Mouse (Mus musculus) neural tube, embryonic 12.5 days (tissue): ENCODE results near the gene Grhl1. TPM values are rescaled to one million over a fixed set of nuclear protein-coding genes. Genes with fewer than 3 reads are reported as not detected.

Experiments used
- ATAC-seq: fragments of 200-750 bp; cut with Nextera tagmentation; 2 replicates; pipeline ENCODE4 v1.8.0; 2017; ENCODE audit warnings: low read depth, mild to moderate bottlenecking, moderate TSS enrichment, moderate library complexity; ENCODE audit not compliant: low FRiP score
- H3K27ac ChIP-seq: fragments of 300-500 bp; sonication (generic); 2 replicates; pipeline ENCODE4 v1.5.1; 2016
- H3K27me3 ChIP-seq: fragments of 300-500 bp; sonication (generic); replicated peaks from 2 replicates; pipeline ENCODE4 v1.6.1; 2016; ENCODE audit warnings: mild to moderate bottlenecking
- H3K36me3 ChIP-seq: fragments of 300-500 bp; sonication (generic); 2 replicates; pipeline ENCODE4 v1.6.1; 2016; ENCODE audit warnings: mild to moderate bottlenecking
- H3K4me1 ChIP-seq: fragments of 300-500 bp; sonication (generic); 2 replicates; pipeline ENCODE4 v1.6.1; 2016
- H3K4me2 ChIP-seq: fragments of 300-500 bp; sonication (generic); replicated peaks from 2 replicates; pipeline ENCODE4 v1.6.1; 2016; ENCODE audit warnings: mild to moderate bottlenecking
- H3K4me3 ChIP-seq: fragments of 300-500 bp; sonication (generic); 2 replicates; pipeline ENCODE4 v1.5.1; 2016
- H3K9ac ChIP-seq: fragments of 300-500 bp; sonication (generic); 2 replicates; pipeline ENCODE4 v1.6.1; 2016; ENCODE audit warnings: mild to moderate bottlenecking
- H3K9me3 ChIP-seq: fragments of 300-500 bp; sonication (generic); 2 replicates; pipeline ENCODE4 v1.6.1; 2016; ENCODE audit warnings: mild to moderate bottlenecking
- WGBS: fragments of 180-500 bp; shearing (Covaris S2); methylation state at CpG from one replicate; pipeline ENCODE4 v1.1.7; 2016; 5-methylcytosine and 5-hydroxymethylcytosine counted together
- polyA plus RNA-seq: library from polyadenylated mRNA; unstranded; fragments of >200 nt; fragmentation: Nextera tagmentation; extraction: Ambion mirVana; gene quantifications from 2 replicates; pipeline ENCODE4 v1.2.1, GENCODE M21; 2016

The Grhl1 gene
- polyA plus RNA-seq, 1 experiment from 2014 or later = 0.55 TPM

DNA sequence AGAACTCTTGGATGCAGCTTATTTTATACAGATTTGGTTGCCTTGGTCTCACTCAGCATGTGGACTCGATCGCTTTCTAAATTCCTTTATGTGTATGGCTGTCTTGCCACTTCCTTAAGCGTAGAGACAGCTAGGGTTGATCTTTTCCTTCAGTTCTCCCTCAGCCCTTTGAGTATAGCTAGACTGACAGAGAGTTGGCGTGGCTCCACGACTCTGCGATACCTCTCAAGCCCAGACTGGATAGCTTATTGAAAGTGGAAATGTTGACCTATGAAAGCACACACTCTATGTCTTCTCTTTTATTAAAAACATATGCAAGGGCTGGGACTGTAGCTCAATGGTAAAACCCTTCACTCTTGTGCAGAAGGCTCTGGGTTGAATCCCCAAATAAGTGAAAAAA is 25.3 kb downstream of the Grhl1 start:
- Histone ChIP-seq H3K9ac (no peak overlapping the region), H3K4me1 (peaks cover 7% of the 10 kb centered on the region; the same call in 1 of the 2 replicates), H3K9me3 (no peaks in the 10 kb centered on the region), H3K27ac (no peak overlapping the region), H3K36me3 (no peaks in the 10 kb centered on the region), H3K4me3 (no peak overlapping the region), H3K4me2 (no peak overlapping the region), H3K27me3 (no peaks in the 10 kb centered on the region)
- WGBS = 87% methylated on average over 6 of the region's 6 CpGs
- ATAC-seq = no peak

- no peak overlapping the region for H3K4me3 ChIP-seq
- H3K4me2 ChIP-seq = no peak overlapping the region
- H3K9me3 ChIP-seq = no peaks in the 10 kb centered on the region
- no peaks in the 10 kb centered on the region for H3K4me1 ChIP-seq
- WGBS = 74% methylated on average over 8 of the region's 8 CpGs
- H3K27me3 ChIP-seq = no peaks in the 10 kb centered on the region
- no peaks in the 10 kb centered on the region for H3K36me3 ChIP-seq
- no peak overlapping the region for H3K27ac ChIP-seq
- H3K9ac ChIP-seq = no peak overlapping the region
- ATAC-seq = no peak
Observed at GRCm38 (mm10) chr12:24599366-24599895, 27.3 kb downstream of the Grhl1 start.

DNA sequence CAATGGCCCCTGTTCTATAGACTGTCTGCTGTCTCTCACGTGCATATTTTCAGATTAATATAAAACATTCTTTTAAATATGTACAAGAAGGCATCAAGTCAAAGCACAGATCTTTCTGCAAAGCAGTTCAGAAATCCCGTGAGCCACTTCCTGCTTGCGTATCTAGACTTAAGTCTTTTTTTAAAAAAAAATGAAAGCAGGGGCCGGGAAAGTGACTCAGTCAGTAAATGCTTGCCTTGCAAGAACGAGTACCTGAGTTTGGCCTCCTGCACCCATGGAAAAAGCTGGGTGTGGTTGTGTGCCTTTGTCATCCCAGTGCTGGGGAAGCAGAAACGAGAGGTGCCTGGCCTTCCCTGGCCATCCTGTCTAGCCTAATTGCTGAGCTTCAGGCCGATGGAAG is 28.0 kb downstream of the Grhl1 start:
- H3K9me3 ChIP-seq = no peaks in the 10 kb centered on the region
- H3K27ac ChIP-seq = no peak overlapping the region
- H3K4me3 ChIP-seq = no peak overlapping the region
- H3K27me3 ChIP-seq = no peaks in the 10 kb centered on the region
- H3K36me3 ChIP-seq = no peaks in the 10 kb centered on the region
- 92% methylated on average over 7 of the region's 7 CpGs for WGBS
- H3K4me1 ChIP-seq = no peaks in the 10 kb centered on the region
- no peak overlapping the region for H3K4me2 ChIP-seq
- H3K9ac ChIP-seq = no peak overlapping the region
- no peak for ATAC-seq

DNA sequence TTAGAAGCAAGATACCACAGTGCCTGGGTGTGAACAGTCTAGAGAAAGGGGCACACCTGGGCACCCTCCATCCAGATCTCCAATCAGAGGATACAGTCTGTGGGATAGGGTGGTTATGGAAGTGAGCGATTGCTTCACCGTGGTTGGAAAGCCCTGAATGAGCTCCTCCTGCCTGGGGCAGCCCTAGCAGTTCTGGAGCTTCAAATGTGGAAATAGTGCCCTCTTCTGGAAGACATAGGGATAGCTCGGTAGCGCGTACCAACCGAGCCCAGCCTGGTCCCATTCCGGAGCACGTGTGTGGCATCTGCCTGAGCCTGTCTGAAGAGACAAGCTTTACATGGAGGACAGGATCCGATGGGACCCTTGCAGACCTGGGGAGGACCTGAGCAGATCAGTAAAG is 28.7 kb downstream of the Grhl1 start:
- Histone ChIP-seq H3K9me3 (no peaks in the 10 kb centered on the region), H3K27ac (no peak overlapping the region), H3K9ac (no peak overlapping the region), H3K27me3 (no peaks in the 10 kb centered on the region), H3K36me3 (no peaks in the 10 kb centered on the region), H3K4me1 (no peaks in the 10 kb centered on the region), H3K4me2 (no peak overlapping the region), H3K4me3 (no peak overlapping the region)
- ATAC-seq = peak; percentile 59
- 3% methylated on average over 9 of the region's 9 CpGs for WGBS

GRCm38 (mm10) chr12:24603266-24603665 is 31.2 kb downstream of the Grhl1 start:
- Histone ChIP-seq H3K9ac (no peak overlapping the region), H3K27ac (no peak overlapping the region), H3K27me3 (no peaks in the 10 kb centered on the region), H3K4me2 (no peak overlapping the region), H3K9me3 (no peaks in the 10 kb centered on the region), H3K4me1 (no peaks in the 10 kb centered on the region), H3K36me3 (no peaks in the 10 kb centered on the region), H3K4me3 (no peak overlapping the region)
- 34% methylated on average over 2 of the region's 2 CpGs for WGBS
- ATAC-seq = no peak

DNA sequence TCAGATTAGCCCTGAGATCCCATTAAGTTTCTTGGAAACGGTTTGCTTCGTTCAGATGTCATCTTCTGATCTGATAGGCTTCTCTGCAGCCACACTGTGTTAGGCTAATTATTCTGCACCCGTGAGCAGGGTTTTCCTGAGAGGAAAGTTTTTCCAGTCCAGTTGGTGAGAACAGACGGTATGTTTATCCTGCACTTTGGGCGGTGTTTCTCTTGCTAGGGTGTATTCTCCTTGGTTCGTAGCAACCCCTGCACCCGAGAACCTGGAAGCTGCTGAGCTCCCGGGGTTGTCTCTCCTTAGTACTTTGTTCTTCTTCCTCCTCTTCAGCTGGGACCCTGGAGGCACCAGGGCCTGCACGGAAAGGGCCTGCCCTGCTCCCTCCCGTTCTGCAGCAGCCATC is 34.1 kb downstream of the Grhl1 start:
- Histone ChIP-seq H3K4me2 (no peak overlapping the region), H3K4me3 (no peak overlapping the region), H3K27ac (no peak overlapping the region), H3K27me3 (no peaks in the 10 kb centered on the region), H3K36me3 (no peaks in the 10 kb centered on the region), H3K4me1 (no peaks in the 10 kb centered on the region), H3K9me3 (no peaks in the 10 kb centered on the region), H3K9ac (no peak overlapping the region)
- no peak for ATAC-seq
- 71% methylated on average over 10 of the region's 10 CpGs for WGBS

DNA sequence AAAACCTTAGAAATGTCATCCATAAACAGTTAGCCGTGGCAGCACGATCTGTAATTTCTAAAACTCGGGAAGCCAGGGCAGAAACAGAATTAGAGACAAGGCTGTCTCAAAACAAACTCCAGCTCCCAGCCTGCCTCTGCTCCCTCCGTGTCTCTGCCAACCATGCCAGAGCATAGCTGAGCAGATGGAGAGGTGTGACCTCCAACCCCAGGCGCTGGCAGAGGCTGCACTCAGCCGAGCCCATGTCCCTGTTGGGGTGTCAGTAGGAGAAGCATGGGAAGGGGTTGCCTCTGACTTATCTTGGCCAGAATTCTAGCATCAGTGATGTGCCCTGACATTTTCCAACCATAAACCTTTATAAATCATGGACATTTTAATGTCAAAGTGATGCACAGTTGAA is 40.5 kb downstream of the Grhl1 start:
- Histone ChIP-seq H3K27me3 (no peaks in the 10 kb centered on the region), H3K4me2 (no peak overlapping the region), H3K9me3 (no peaks in the 10 kb centered on the region), H3K4me3 (no peak overlapping the region), H3K4me1 (no peaks in the 10 kb centered on the region), H3K9ac (no peak overlapping the region), H3K27ac (no peak overlapping the region), H3K36me3 (no peaks in the 10 kb centered on the region)
- WGBS = 84% methylated on average over 6 of the region's 6 CpGs
- no peak for ATAC-seq

DNA sequence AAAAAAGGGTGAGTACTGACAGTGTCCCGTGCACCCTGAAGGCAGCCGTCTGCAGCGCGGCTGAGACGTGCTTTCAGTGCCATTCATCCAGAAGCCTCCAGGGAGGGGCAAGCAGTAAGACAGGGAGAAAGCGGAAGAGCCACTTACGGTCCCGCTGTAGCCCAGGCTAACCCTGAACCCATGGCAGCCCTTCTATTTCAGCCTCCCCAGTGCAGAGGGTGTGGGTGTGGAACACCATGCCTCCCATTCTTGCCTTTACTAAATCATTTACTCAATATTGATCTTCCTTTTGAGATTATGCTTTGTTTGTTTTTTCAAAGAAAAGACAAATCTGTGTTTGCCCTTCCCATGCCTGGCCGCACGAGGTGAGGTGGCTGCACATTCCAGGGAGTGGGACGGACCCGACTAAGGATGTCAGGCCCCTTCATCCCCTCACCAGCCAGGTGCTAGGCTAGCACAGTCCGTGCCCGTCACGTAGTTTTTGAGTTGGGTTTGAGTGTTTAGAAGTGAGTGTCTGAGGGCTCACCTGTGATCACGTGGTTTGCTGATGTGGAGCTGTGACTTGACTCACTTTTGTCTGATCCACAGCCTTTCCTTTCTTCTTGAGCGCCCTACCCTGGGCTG is 42.5 kb downstream of the Grhl1 start:
- Histone ChIP-seq H3K36me3 (no peaks in the 10 kb centered on the region), H3K9ac (no peak overlapping the region), H3K4me3 (no peak overlapping the region), H3K9me3 (no peaks in the 10 kb centered on the region), H3K4me2 (no peak overlapping the region), H3K4me1 (no peaks in the 10 kb centered on the region), H3K27me3 (no peaks in the 10 kb centered on the region), H3K27ac (no peak overlapping the region)
- ATAC-seq = no peak
- WGBS = 87% methylated on average over 17 of the region's 17 CpGs

GRCm38 (mm10) chr12:24615140-24615539 is 43.1 kb downstream of the Grhl1 start:
- H3K4me1 ChIP-seq = no peaks in the 10 kb centered on the region
- no peak overlapping the region for H3K9ac ChIP-seq
- H3K27me3 ChIP-seq = no peaks in the 10 kb centered on the region
- no peak for ATAC-seq
- no peaks in the 10 kb centered on the region for H3K36me3 ChIP-seq
- no peak overlapping the region for H3K27ac ChIP-seq
- no peaks in the 10 kb centered on the region for H3K9me3 ChIP-seq
- no peak overlapping the region for H3K4me2 ChIP-seq
- WGBS = 86% methylated on average over 3 of the region's 3 CpGs
- no peak overlapping the region for H3K4me3 ChIP-seq

DNA sequence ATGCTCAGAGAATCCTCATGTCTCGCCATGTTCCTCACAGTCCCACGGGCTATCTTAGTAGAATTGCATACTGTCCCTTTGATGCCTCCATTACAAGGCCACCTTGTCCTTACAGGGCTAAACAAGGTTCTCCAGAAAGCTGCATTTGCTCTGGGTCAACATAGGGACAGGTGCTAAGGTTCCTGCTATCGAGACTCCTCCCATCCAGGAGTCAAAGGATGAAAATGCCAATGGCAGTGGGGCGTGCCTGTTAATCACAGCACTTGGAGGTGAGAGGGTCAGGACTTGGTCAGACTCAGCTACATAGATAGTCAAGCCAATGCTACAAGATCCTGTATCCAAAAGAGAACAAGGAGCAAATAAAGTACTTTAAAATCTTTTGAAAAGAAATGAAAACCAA is 47.4 kb downstream of the Grhl1 start:
- H3K4me2 ChIP-seq = no peak overlapping the region
- 87% methylated on average over 4 of the region's 4 CpGs for WGBS
- no peak for ATAC-seq

DNA sequence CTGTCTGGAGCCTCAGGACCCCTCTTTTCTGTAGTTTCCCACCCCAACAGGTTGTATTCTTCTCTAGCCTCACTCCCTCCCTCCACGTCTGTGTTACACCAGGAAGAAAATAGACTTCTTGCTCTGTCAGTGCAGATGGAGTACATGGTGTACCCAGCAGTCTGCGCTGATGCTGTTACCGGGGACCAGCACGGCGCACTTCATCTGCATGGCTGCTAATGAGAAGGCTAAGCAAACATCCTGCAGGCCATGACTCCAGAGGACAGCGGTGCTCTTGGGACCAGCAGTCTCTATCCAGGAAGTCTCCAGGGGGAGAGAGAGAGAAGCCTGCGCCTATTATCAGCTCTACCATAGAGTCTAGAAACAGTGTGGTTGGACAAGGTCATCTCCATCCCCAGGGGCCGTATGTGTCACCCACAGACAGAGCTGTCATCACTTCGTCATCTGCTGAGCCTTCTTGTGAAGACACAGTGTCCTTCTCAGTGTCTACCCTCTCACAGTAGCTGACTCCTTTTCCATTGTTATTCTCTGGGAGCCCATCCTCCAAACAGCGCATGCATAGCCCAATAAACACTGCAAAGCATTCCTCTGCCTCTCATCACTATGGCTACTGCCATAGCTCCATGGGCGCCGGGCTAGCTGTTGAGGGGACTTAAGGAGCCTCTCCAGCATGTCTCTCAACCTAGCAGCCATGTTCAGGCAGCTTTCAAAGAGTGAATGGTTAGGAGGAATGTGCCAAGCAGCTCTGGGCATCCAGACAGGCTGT is 51.6 kb downstream of the Grhl1 start:
- 0 out of 2 replicates have a peak, but pooled peaks have one; percentile 53 for ATAC-seq
- Histone ChIP-seq H3K36me3 (no peaks in the 10 kb centered on the region), H3K9ac (no peak overlapping the region), H3K9me3 (no peaks in the 10 kb centered on the region), H3K27ac (no peak overlapping the region), H3K4me1 (peaks cover 9% of the 10 kb centered on the region; the same call in 1 of the 2 replicates), H3K4me3 (no peak overlapping the region), H3K27me3 (no peaks in the 10 kb centered on the region), H3K4me2 (no peak overlapping the region)
- 55% methylated on average over 12 of the region's 12 CpGs for WGBS

More for the DNA sequence above, 47.4 kb downstream of the Grhl1 start:
- Histone ChIP-seq H3K36me3 (no peaks in the 10 kb centered on the region), H3K9me3 (no peaks in the 10 kb centered on the region), H3K4me3 (no peak overlapping the region), H3K27ac (no peak overlapping the region), H3K9ac (no peak overlapping the region), H3K4me1 (peaks cover 9% of the 10 kb centered on the region; the same call in 1 of the 2 replicates), H3K27me3 (no peaks in the 10 kb centered on the region)

GRCm38 (mm10) chr12:24626401-24626800 is 54.3 kb downstream of the Grhl1 start:
- Histone ChIP-seq H3K9me3 (no peaks in the 10 kb centered on the region), H3K36me3 (no peaks in the 10 kb centered on the region), H3K4me1 (peaks cover 9% of the 10 kb centered on the region; the same call in 1 of the 2 replicates), H3K4me3 (no peak overlapping the region), H3K27ac (no peak overlapping the region), H3K27me3 (no peaks in the 10 kb centered on the region), H3K4me2 (no peak overlapping the region), H3K9ac (no peak overlapping the region)
- no peak for ATAC-seq
- 94% methylated on average over 5 of the region's 5 CpGs for WGBS
